Mouse (Mus musculus) heart, embryonic 16.5 days (tissue): Measurements from ENCODE around the gene Plcb4. TPM values are rescaled to one million over a fixed set of nuclear protein-coding genes. Genes with fewer than 3 reads are reported as not detected.

ENCODE experiments used
- ATAC-seq: fragments of 200-750 bp; cut with Nextera tagmentation; replicated peaks from 2 replicates; pipeline ENCODE4 v1.8.0; 2017; ENCODE audit warnings: moderate number of reproducible peaks; ENCODE audit not compliant: insufficient read depth, low FRiP score; ENCODE audit errors: extremely low read depth
- H3K27ac ChIP-seq: fragments of 300-500 bp; sonication (generic); 2 replicates; pipeline ENCODE4 v1.5.1; 2014; ENCODE audit warnings: mild to moderate bottlenecking, low read length, control low read depth, moderate library complexity
- H3K27me3 ChIP-seq: fragments of 300-500 bp; sonication (generic); 2 replicates; pipeline ENCODE4 v1.6.1; 2014; ENCODE audit warnings: low read length, mixed read lengths; ENCODE audit not compliant: control insufficient read depth, insufficient read depth
- H3K36me3 ChIP-seq: fragments of 300-500 bp; sonication (generic); 2 replicates; pipeline ENCODE4 v1.6.1; 2014; ENCODE audit not compliant: control insufficient read depth, insufficient read depth
- H3K4me1 ChIP-seq: fragments of 300-500 bp; sonication (generic); 2 replicates; pipeline ENCODE4 v1.6.1; 2014; ENCODE audit warnings: low read length, mixed read lengths; ENCODE audit not compliant: control insufficient read depth, insufficient read depth
- H3K4me2 ChIP-seq: fragments of 300-500 bp; sonication (generic); 2 replicates; pipeline ENCODE4 v1.6.1; 2014; ENCODE audit warnings: low read depth, mild to moderate bottlenecking, control low read depth, low read length
- H3K4me3 ChIP-seq: fragments of 300-500 bp; sonication (generic); 2 replicates; pipeline ENCODE4 v1.5.1; 2014; ENCODE audit warnings: mild to moderate bottlenecking, control low read depth, low read length
- H3K9ac ChIP-seq: fragments of 300-500 bp; sonication (generic); 2 replicates; pipeline ENCODE4 v1.6.1; 2014; ENCODE audit warnings: low read length, control low read depth
- H3K9me3 ChIP-seq: fragments of 300-500 bp; sonication (generic); replicated peaks from 2 replicates; pipeline ENCODE4 v1.6.1; 2016; ENCODE audit warnings: low read length; ENCODE audit not compliant: control insufficient read depth
- WGBS: fragments of 180-500 bp; shearing (Covaris S2); extraction: QIAGEN DNeasy Blood & Tissue Kit; methylation state at CpG from one replicate; pipeline ENCODE4 v1.1.7; 2014; 5-methylcytosine and 5-hydroxymethylcytosine counted together
- polyA plus RNA-seq: library from polyadenylated mRNA; unstranded; fragments of >200 nt; fragmentation: Nextera tagmentation; extraction: Ambion mirVana; gene quantifications from 2 replicates; pipeline ENCODE4 v1.2.1, GENCODE M21; 2015

Gene Plcb4
- polyA plus RNA-seq, 1 experiment from 2014 or later, result 31.9 TPM

DNA sequence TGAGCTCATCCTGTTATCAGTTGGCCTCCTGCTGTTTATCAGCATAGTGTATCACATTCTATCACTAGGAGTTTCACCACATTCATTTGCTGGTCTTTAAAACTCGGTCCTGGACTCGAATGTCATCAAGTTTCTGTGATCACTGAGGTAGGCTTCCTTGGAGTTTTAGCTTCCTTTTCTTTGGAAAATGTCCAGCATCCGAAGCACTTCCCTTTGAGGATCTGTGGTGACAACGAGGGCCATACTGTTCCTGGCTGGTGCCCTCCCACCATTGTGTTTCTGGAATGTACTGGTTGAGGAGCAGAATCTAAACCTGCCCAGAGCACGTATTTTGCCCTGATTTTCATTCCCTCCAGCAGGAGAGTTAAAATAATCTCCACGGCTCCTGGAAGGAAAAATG lies 260.8 kb downstream of the Plcb4 start:
- WGBS, result 34% methylated on average over 6 of the region's 6 CpGs
- H3K27ac ChIP-seq, result no peak overlapping the region
- H3K4me3 ChIP-seq, result no peak overlapping the region
- H3K4me2 ChIP-seq, result no peak overlapping the region
- no peaks in the 10 kb centered on the region for H3K9me3 ChIP-seq
- H3K36me3 ChIP-seq, result no peaks in the 10 kb centered on the region
- H3K27me3 ChIP-seq, result no peaks in the 10 kb centered on the region
- H3K9ac ChIP-seq, result no peak overlapping the region
- no peak for ATAC-seq
- peaks cover 24% of the 10 kb centered on the region for H3K4me1 ChIP-seq

DNA sequence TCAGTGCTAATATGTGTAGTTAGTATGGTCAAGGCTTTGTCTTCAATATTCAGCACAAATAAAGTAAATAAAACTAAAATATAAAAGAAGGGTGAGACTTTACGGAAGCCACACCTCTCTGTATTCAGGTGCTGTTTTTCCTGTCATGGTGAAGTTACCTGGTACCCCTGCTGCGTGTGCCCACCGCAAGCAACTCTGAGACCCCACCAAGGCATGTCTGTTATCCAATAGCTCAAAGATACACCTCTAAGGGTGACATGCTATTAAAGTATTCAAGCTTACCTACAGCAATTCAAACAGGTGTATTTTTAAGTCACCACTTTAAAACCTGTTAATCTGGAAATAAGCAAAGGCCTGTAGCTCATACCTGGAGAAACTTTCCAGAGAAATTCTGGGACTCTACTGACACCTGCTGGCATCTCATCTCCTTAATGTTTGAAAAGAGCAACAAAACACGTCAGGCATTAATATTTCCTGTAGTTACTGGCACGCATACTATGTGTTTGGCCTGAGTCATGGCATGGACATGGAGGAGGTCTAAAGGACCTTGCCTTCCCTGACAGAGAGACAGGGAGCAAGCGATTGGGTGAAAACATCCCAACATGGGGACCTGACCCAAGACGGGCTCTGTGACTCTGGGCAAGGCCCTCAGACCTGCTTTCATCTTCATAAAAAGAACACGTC lies 268.0 kb downstream of the Plcb4 start:
- Histone ChIP-seq H3K9me3 (no peaks in the 10 kb centered on the region), H3K36me3 (no peaks in the 10 kb centered on the region), H3K9ac (no peak overlapping the region), H3K4me1 (no peaks in the 10 kb centered on the region), H3K4me2 (no peak overlapping the region), H3K4me3 (no peak overlapping the region), H3K27me3 (no peaks in the 10 kb centered on the region), H3K27ac (no peak overlapping the region)
- WGBS, result 70% methylated on average over 8 of the region's 8 CpGs
- ATAC-seq, result peak; percentile 37; the same call in 1 of the 2 replicates

DNA sequence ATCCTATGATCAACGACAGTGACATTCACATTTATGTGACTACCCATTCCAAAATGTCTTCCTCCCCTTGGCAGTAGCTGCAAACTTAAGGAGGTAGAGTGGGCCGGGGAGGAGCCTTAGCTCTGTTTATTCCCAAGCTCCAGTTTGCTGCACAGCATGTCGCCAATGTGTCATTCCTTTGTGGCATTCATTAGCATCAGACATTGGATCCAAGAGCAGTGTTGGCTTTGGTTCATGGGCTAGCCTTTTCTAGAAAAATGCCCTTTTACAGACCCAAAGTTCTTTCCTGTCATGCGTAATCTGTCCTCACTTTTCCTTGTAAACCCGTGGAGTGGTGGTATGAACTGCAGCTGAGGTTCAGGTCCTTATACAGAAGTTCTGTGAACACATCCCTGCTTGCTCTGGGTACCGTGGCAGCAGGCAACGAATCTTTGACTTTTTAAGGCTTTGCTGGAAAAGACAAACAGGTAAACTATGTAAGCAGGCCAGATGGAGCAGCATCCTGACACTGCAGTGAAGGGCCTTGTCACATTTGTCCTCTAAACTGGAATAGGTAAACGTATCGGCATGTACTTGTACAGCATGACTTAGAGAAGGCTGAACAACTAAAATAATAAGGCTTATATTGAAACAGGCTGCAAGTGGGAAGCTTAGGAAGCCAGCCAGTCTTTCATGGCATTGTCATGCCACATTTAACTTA lies 270.4 kb downstream of the Plcb4 start:
- no peaks in the 10 kb centered on the region for H3K9me3 ChIP-seq
- H3K27me3 ChIP-seq, result no peaks in the 10 kb centered on the region
- no peak overlapping the region for H3K9ac ChIP-seq
- H3K4me3 ChIP-seq, result no peak overlapping the region
- no peaks in the 10 kb centered on the region for H3K4me1 ChIP-seq
- no peak overlapping the region for H3K4me2 ChIP-seq
- no peak for ATAC-seq
- no peak overlapping the region for H3K27ac ChIP-seq
- H3K36me3 ChIP-seq, result no peaks in the 10 kb centered on the region
- WGBS, result 79% methylated on average over 9 of the region's 9 CpGs

DNA sequence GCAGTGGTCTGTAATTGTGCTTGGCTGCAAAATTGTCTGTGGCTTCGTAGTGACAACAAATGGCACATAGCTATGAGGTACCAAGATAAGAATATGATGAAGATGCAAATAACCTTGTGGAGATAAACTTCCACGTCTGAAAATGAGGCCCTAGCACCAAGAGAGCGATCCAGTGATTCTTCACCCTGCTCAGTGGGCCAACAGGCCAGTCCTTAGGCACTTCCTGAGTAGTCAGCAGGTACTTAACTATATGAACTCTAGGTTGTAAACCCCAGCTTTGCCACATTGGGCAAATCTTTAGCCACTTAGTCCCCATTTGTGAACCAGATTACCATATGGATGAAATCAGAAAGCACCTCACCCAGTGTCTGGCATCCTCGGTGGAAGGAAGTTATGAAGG lies 271.9 kb downstream of the Plcb4 start:
- H3K4me2 ChIP-seq, result no peak overlapping the region
- H3K36me3 ChIP-seq, result no peaks in the 10 kb centered on the region
- H3K27ac ChIP-seq, result no peak overlapping the region
- H3K9me3 ChIP-seq, result no peaks in the 10 kb centered on the region
- WGBS, result 65% methylated on average over 4 of the region's 4 CpGs
- no peak for ATAC-seq
- no peaks in the 10 kb centered on the region for H3K4me1 ChIP-seq
- no peaks in the 10 kb centered on the region for H3K27me3 ChIP-seq
- H3K9ac ChIP-seq, result no peak overlapping the region
- no peak overlapping the region for H3K4me3 ChIP-seq

DNA sequence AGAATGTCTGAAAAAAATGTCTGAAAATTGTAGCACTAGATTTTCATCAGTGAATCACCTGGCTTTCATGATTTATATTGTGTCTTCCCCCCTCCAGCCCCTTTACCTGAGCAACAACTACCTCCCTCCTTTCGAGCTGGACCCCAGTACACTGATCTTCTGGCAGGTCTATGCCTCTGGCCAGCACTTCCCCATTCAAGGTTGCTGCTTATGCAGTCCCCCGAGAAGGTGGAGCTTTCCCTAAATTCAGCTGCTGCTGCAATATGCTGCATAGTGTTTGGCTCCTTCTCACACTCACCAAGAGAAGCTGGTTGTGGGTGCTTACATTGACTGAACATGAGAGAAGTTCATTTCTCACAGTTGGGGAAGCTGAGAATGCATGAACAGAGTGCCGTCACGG lies 273.8 kb downstream of the Plcb4 start:
- Histone ChIP-seq H3K4me3 (no peak overlapping the region), H3K4me2 (no peak overlapping the region), H3K9ac (no peak overlapping the region), H3K9me3 (no peaks in the 10 kb centered on the region), H3K27ac (no peak overlapping the region), H3K36me3 (no peaks in the 10 kb centered on the region), H3K4me1 (peaks cover 6% of the 10 kb centered on the region), H3K27me3 (no peaks in the 10 kb centered on the region)
- no peak for ATAC-seq
- WGBS, result 78% methylated on average over 4 of the region's 4 CpGs

DNA sequence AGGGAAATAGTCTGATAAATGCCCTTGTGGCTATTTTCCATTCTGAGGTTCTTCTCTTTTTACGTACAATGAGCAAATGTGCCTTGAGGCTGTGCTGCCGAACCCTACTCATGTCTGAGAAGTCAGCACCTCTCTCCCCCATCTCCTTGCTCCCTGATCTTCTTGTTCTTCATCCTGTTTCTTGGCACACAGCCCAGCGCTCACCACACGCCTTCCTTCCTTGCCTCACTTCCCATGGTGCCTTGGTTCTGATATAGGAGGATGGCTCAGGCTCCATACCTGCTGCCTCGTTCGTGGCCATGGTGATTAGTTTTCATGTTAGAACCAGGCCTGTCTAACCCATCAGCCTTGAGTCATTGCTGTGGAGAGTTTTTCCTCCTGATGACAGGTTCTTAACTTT lies 277.6 kb downstream of the Plcb4 start:
- peak overlapping the region; percentile 23; the same call in 1 of the 2 replicates for H3K27ac ChIP-seq
- peaks cover 8% of the 10 kb centered on the region for H3K4me1 ChIP-seq
- no peaks in the 10 kb centered on the region for H3K27me3 ChIP-seq
- 49% methylated on average over 6 of the region's 6 CpGs for whole genome bisulfite sequencing
- H3K4me3 ChIP-seq, result no peak overlapping the region
- H3K9ac ChIP-seq, result no peak overlapping the region
- H3K36me3 ChIP-seq, result peaks cover 2% of the 10 kb centered on the region; the same call in 1 of the 2 replicates
- no peak overlapping the region for H3K4me2 ChIP-seq
- ATAC-seq, result no peak
- H3K9me3 ChIP-seq, result no peaks in the 10 kb centered on the region

DNA sequence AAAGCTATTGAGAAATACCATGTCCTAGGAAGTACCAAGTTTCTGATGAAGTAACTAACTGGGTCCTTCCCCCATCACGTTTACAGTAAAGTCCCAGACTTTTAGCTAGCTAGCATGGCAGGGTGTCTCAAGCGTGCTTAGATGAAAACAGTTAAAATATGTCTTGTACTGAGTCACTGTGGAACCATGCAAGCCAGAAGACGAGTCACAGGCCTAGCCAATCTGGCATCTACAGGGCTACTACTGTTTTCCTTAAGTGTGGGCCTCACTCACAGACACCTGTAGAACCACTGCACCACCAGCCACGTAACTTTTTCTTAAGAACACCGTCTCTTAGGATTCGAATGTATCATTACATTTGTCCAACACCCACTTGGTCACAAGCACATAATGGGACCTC lies 278.8 kb downstream of the Plcb4 start:
- 82% methylated on average over 6 of the region's 6 CpGs for WGBS

DNA sequence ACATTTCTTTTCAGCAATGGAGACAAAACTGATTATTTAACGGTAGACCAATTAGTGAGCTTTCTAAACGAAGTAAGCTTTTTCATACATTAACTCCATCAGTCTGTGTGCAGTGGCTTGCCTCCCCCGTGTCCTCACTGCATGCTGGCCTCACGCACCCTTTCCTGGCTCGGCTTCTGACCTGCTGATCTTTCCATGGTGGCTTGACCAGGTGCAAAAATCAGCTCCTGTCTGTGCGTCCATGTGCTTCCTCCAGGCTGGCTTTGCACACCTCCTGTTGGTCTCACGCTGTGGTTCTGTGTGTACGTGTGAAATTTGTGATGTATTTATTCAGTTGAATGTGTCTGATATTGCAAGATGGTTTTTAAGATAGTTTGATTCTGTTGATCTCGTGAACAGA lies 281.1 kb downstream of the Plcb4 start:
- ATAC-seq, result no peak
- Histone ChIP-seq H3K36me3 (peaks cover 2% of the 10 kb centered on the region; the same call in 1 of the 2 replicates), H3K4me1 (peaks cover 8% of the 10 kb centered on the region), H3K4me3 (no peak overlapping the region), H3K9ac (no peak overlapping the region), H3K27ac (no peak overlapping the region), H3K27me3 (no peaks in the 10 kb centered on the region), H3K9me3 (no peaks in the 10 kb centered on the region), H3K4me2 (no peak overlapping the region)
- WGBS, result 66% methylated on average over 9 of the region's 9 CpGs

More for the DNA sequence above, 278.8 kb downstream of the Plcb4 start:
- peaks cover 2% of the 10 kb centered on the region; the same call in 1 of the 2 replicates for H3K36me3 ChIP-seq
- H3K4me3 ChIP-seq, result no peak overlapping the region
- no peak for ATAC-seq
- H3K9ac ChIP-seq, result no peak overlapping the region
- H3K27ac ChIP-seq, result no peak overlapping the region
- H3K27me3 ChIP-seq, result no peaks in the 10 kb centered on the region
- no peaks in the 10 kb centered on the region for H3K9me3 ChIP-seq
- peaks cover 8% of the 10 kb centered on the region for H3K4me1 ChIP-seq
- no peak overlapping the region for H3K4me2 ChIP-seq

DNA sequence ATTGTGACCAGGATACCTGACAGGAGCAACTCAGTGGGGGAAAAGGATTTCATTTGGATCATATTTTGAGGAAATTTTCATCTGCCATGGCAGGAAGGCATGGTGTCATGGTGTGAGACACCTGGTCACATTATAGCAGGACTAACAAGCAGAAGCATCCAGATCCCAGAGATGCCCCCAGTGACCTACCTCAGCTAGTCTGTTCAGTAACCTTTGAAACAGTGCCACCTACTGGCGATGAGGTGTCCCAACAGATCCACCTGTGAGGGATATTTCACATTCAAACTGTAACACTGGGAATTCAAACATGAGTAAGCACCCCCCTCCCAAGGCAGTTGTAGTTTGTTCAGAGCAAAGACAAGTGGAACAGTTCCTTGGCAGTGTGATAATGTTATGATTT lies 289.0 kb downstream of the Plcb4 start:
- H3K4me1 ChIP-seq, result no peaks in the 10 kb centered on the region
- WGBS, result 62% methylated on average over 1 of the region's 1 CpGs
- no peaks in the 10 kb centered on the region for H3K27me3 ChIP-seq
- no peak overlapping the region for H3K9ac ChIP-seq
- peaks cover 5% of the 10 kb centered on the region for H3K9me3 ChIP-seq
- no peak overlapping the region for H3K4me3 ChIP-seq
- H3K27ac ChIP-seq, result no peak overlapping the region
- H3K4me2 ChIP-seq, result no peak overlapping the region
- no peak for ATAC-seq
- H3K36me3 ChIP-seq, result peaks cover 15% of the 10 kb centered on the region
